Mouse (Mus musculus) retina, postnatal 7 days (tissue): Measurements from ENCODE around the gene Pax4.
A peak's percentile ranks its signal among the peaks of the same experiment; 100 is the strongest.

ENCODE experiments used
- DNase-seq: peaks from one replicate; pipeline ENCODE4 v3.0.0-alpha.2; 2012; ENCODE audit warnings: low read depth, low spot score

Gene Pax4

GRCm38 (mm10) chr6:28450481-28450880, 1.3 kb upstream of the Pax4 start:
- no peak for DNase-seq

- DNase-seq: no peak
Measured at GRCm38 (mm10) chr6:28447937-28448336, 1.2 kb downstream of the Pax4 start.

GRCm38 (mm10) chr6:28431538-28431855, 17.7 kb downstream of the Pax4 start:
- no peak for DNase-seq

GRCm38 (mm10) chr6:28430795-28431537, 18.2 kb downstream of the Pax4 start:
- DNase-seq: no peak

- DNase-seq: no peak
Measured at GRCm38 (mm10) chr6:28429870-28430269, 19.3 kb downstream of the Pax4 start.

- no peak for DNase-seq
Measured at GRCm38 (mm10) chr6:28428290-28428689, 20.9 kb downstream of the Pax4 start, which contains the start of gene Gcc1. TSS of gene Gcc1 (minus strand) at chr6:28428390.

- DNase-seq: no peak
Measured at GRCm38 (mm10) chr6:28427096-28427839, 21.9 kb downstream of the Pax4 start, which contains the start of gene Fscn3. TSS of gene Fscn3 (plus strand) at chr6:28427789.

- no peak for DNase-seq
Measured at GRCm38 (mm10) chr6:28425019-28425418, 24.1 kb downstream of the Pax4 start.

- peak; percentile 13 for DNase-seq
Measured at GRCm38 (mm10) chr6:28423767-28424695, 25.1 kb downstream of the Pax4 start.

- peak; percentile 74 for DNase-seq
Measured at GRCm38 (mm10) chr6:28423313-28423712, 25.8 kb downstream of the Pax4 start, which contains the start of gene Arf5. TSS of gene Arf5 (plus strand) at chr6:28423560.

- DNase-seq: no peak
Measured at GRCm38 (mm10) chr6:28422651-28423290, 26.4 kb downstream of the Pax4 start.

GRCm38 (mm10) chr6:28421469-28422000, 27.6 kb downstream of the Pax4 start:
- DNase-seq: peak; percentile 90

GRCm38 (mm10) chr6:28420865-28421264, 28.3 kb downstream of the Pax4 start:
- no peak for DNase-seq

- DNase-seq: no peak
Measured at GRCm38 (mm10) chr6:28420361-28420760, 28.8 kb downstream of the Pax4 start.

GRCm38 (mm10) chr6:28419673-28420072, 29.5 kb downstream of the Pax4 start:
- no peak for DNase-seq

GRCm38 (mm10) chr6:28418449-28418848, 30.7 kb downstream of the Pax4 start:
- no peak for DNase-seq

GRCm38 (mm10) chr6:28416981-28417380, 32.2 kb downstream of the Pax4 start:
- no peak for DNase-seq

GRCm38 (mm10) chr6:28411236-28411635, 37.9 kb downstream of the Pax4 start:
- DNase-seq: no peak

- no peak for DNase-seq
Measured at GRCm38 (mm10) chr6:28410053-28410452, 39.1 kb downstream of the Pax4 start.

GRCm38 (mm10) chr6:28399791-28400190, 49.4 kb downstream of the Pax4 start:
- no peak for DNase-seq

- no peak for DNase-seq
Measured at GRCm38 (mm10) chr6:28398726-28399125, 50.4 kb downstream of the Pax4 start.
